Mouse (Mus musculus): ENCODE measurements around the gene Slc31a2.

DNA sequence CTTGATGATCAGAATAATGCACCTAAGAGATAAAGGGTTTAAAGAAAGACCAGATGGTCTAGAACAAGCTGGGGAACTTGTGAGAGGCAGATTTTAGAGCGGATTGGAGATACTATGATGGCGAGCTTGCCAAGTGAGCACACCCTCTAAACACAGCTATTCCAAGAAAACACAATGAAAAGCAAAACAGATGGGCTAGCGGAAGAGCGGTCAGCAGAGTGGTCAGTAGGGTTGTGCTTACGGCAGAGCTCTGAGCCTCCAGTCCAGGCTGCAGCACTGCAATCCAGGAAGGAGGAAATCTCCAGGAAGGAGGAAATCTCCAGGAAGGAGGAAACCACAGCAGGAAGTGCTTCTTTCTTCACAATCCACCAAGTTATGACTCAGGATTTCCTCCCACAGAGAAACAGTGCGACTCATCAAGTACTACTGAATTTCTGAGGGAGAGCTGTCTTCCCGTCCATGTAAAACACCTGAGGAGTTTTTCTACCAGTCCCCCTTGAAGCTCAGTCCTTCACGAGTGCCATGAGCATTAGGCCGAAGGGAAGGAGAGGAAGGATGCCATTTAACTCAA is 51.4 kb downstream of the Slc31a2 start:
- TF ChIP-seq POLR2A (IDR thresholded peaks at IDR 0.05; ENCODE audit: insufficient read depth, low read length), result no peak
- TF ChIP-seq CTCF (IDR thresholded peaks at IDR 0.05; ENCODE audit: low read depth, low read length), result no peak
- TF ChIP-seq EP300 (IDR thresholded peaks at IDR 0.05; ENCODE audit: insufficient read depth, low read depth, low read length), result no peak

Data from ES-Bruce4 (cell line).